Mouse (Mus musculus) hindbrain, embryonic 11.5 days (tissue): Measurements from ENCODE around the gene Fam131b. TPM values are rescaled to one million over a fixed set of nuclear protein-coding genes. Genes with fewer than 3 reads are reported as not detected.

Experiments used
- ATAC-seq: fragments of 200-750 bp; cut with Nextera tagmentation; 2 replicates; pipeline ENCODE4 v1.8.0; 2017; ENCODE audit warnings: mild to moderate bottlenecking, moderate TSS enrichment, moderate library complexity; ENCODE audit not compliant: low FRiP score
- DNase-seq: peaks from one replicate; pipeline ENCODE4 v3.0.0-alpha.2; 2015; ENCODE audit warnings: low spot score
- H3K27ac ChIP-seq: fragments of 300-500 bp; sonication (generic); 2 replicates; pipeline ENCODE4 v1.5.1; 2014; ENCODE audit warnings: mild to moderate bottlenecking, low read depth, low read length
- H3K27me3 ChIP-seq: fragments of 300-500 bp; sonication (generic); 2 replicates; pipeline ENCODE4 v1.6.1; 2014; ENCODE audit warnings: mild to moderate bottlenecking, low read length, moderate library complexity, mixed read lengths; ENCODE audit not compliant: control insufficient read depth, insufficient read depth
- H3K36me3 ChIP-seq: fragments of 300-500 bp; sonication (generic); 2 replicates; pipeline ENCODE4 v1.6.1; 2014; ENCODE audit warnings: mild to moderate bottlenecking, low read length, moderate library complexity, mixed read lengths; ENCODE audit not compliant: control insufficient read depth, insufficient read depth
- H3K4me1 ChIP-seq: fragments of 300-500 bp; sonication (generic); replicated peaks from 2 replicates; pipeline ENCODE4 v1.6.1; 2014; ENCODE audit warnings: low read length, mixed read lengths; ENCODE audit not compliant: control insufficient read depth, insufficient read depth
- H3K4me2 ChIP-seq: fragments of 300-500 bp; sonication (generic); replicated peaks from 2 replicates; pipeline ENCODE4 v1.6.1; 2014; ENCODE audit warnings: mild to moderate bottlenecking, low read depth, low read length
- H3K4me3 ChIP-seq: fragments of 300-500 bp; sonication (generic); 2 replicates; pipeline ENCODE4 v1.5.1; 2014; ENCODE audit warnings: low read depth, low read length
- H3K9ac ChIP-seq: fragments of 300-500 bp; sonication (generic); 2 replicates; pipeline ENCODE4 v1.6.1; 2014; ENCODE audit warnings: low read depth, low read length
- H3K9me3 ChIP-seq: fragments of 300-500 bp; sonication (generic); 2 replicates; pipeline ENCODE4 v1.6.1; 2016; ENCODE audit warnings: low read length; ENCODE audit not compliant: control insufficient read depth
- WGBS: fragments of 180-500 bp; shearing (Covaris S2); extraction: QIAGEN DNeasy Blood & Tissue Kit; methylation state at CpG from one replicate; pipeline ENCODE4 v1.1.7; 2014; 5-methylcytosine and 5-hydroxymethylcytosine counted together
- polyA plus RNA-seq: library from polyadenylated mRNA; unstranded; fragments of >200 nt; fragmentation: Nextera tagmentation; extraction: Ambion mirVana; gene quantifications from 2 replicates; pipeline ENCODE4 v1.2.1, GENCODE M21; 2014

The Fam131b gene
- polyA plus RNA-seq, 1 experiment from 2014 or later = 3.1 TPM

DNA sequence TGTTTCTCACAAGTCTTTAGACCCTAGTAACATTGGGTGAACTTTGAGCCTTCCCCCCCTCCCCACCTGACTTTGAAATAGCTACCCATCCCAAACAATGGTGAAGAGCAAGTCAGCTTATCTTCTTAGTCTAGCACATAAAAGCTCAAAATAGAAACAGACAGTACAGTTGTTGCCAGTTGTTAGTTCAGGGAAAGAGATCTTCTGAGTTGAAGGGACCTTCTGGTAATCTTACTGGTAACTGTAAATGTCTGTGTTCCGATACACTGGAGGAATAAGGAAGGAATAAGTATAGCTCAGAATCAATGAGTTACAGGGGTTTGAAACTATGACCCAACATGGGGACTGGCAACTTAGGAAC, 28.0 kb upstream of the Fam131b start:
- 0 out of 2 replicates have a peak, but pooled peaks cover 3% of the 10 kb centered on the region for H3K36me3 ChIP-seq
- H3K4me3 ChIP-seq = no peak overlapping the region
- WGBS = 91% methylated on average over 1 of the region's 1 CpGs
- H3K4me1 ChIP-seq = peaks cover 2% of the 10 kb centered on the region
- ATAC-seq (no peak), DNase-seq (no peak)
- H3K27ac ChIP-seq = no peak overlapping the region
- H3K27me3 ChIP-seq = no peaks in the 10 kb centered on the region
- no peak overlapping the region for H3K9ac ChIP-seq
- no peaks in the 10 kb centered on the region for H3K9me3 ChIP-seq
- no peak overlapping the region for H3K4me2 ChIP-seq

DNA sequence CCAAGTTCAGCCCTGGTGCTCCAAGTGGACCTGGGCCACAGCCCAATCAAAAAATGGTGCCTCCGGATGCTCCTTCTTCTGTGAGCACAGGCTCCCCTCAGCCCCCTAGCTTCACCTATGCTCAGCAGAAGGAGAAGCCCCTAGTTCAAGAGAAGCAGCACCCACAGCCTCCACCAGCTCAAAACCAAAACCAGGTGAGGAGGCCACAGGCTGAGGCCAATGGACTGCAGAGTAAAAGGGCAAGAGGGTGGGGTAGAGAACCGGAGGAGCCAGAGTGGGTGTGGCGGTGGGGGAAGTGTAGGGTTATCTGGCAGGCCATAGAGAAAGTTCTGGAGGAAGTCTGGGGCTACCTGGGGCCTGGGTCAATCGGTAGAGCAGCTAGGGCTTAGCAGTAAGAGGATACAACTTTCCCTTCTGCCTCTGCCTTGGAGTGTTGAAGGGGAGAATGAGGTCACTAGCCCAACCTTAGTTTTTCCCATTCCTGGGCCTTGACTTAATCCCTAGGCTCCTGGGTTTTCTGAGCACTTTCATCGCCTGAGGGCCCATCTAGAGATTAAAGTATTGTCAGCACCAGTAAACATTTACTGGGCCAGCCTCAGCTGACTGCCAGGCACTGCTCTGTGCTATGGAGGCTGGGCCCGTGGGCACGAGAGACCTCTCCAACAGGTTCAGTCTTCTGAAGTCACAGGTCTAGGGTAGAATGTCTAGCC, 27.5 kb upstream of the Fam131b start:
- no peaks in the 10 kb centered on the region for H3K9me3 ChIP-seq
- peaks cover 2% of the 10 kb centered on the region for H3K4me1 ChIP-seq
- ATAC-seq = no peak
- no peaks in the 10 kb centered on the region for H3K27me3 ChIP-seq
- no peak for DNase-seq
- H3K36me3 ChIP-seq = 0 out of 2 replicates have a peak, but pooled peaks cover 2% of the 10 kb centered on the region
- H3K4me3 ChIP-seq = no peak overlapping the region
- no peak overlapping the region for H3K9ac ChIP-seq
- no peak overlapping the region for H3K27ac ChIP-seq
- no peak overlapping the region for H3K4me2 ChIP-seq
- WGBS = 83% methylated on average over 7 of the region's 7 CpGs

DNA sequence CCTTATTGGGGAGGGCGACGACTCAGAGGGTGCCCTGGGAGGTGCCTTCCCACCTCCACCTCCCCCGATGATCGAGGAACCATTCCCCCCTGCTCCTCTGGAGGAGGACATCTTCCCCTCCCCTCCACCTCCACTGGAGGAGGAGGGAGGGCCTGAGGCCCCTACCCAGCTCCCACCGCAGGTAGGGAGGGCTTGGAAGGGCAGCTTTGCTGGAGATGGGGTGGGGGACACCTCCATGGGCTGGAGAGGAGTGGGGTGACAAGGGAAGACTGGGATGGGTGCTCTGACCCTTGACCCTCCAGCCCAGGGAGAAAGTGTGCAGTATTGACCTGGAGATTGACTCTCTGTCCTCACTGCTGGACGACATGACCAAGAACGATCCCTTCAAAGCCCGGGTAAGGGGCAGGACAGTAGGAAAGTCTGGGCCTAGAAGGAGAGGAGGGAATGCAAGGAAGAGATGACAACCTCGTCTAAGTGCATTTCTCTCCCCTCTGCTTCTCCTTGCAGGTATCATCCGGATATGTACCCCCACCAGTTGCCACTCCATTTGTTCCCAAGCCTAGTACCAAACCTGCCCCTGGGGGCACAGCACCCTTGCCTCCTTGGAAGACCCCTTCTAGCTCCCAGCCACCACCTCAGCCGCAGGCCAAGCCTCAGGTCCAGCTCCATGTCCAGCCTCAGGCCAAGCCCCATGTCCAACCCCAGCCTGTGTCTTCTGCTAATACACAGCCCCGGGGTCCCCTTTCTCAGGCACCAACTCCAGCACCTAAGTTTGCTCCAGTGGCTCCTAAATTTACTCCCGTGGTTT, 26.7 kb upstream of the Fam131b start:
- Histone ChIP-seq H3K27ac (no peak overlapping the region), H3K27me3 (no peaks in the 10 kb centered on the region), H3K9me3 (no peaks in the 10 kb centered on the region), H3K36me3 (0 out of 2 replicates have a peak, but pooled peaks cover 2% of the 10 kb centered on the region), H3K4me3 (peak overlapping the region; percentile 86), H3K4me1 (peaks cover 2% of the 10 kb centered on the region), H3K9ac (peak overlapping the region; percentile 88), H3K4me2 (peak overlapping the region; percentile 86)
- DNase-seq = no peak
- ATAC-seq = no peak
- 45% methylated on average over 13 of the region's 13 CpGs for WGBS

DNA sequence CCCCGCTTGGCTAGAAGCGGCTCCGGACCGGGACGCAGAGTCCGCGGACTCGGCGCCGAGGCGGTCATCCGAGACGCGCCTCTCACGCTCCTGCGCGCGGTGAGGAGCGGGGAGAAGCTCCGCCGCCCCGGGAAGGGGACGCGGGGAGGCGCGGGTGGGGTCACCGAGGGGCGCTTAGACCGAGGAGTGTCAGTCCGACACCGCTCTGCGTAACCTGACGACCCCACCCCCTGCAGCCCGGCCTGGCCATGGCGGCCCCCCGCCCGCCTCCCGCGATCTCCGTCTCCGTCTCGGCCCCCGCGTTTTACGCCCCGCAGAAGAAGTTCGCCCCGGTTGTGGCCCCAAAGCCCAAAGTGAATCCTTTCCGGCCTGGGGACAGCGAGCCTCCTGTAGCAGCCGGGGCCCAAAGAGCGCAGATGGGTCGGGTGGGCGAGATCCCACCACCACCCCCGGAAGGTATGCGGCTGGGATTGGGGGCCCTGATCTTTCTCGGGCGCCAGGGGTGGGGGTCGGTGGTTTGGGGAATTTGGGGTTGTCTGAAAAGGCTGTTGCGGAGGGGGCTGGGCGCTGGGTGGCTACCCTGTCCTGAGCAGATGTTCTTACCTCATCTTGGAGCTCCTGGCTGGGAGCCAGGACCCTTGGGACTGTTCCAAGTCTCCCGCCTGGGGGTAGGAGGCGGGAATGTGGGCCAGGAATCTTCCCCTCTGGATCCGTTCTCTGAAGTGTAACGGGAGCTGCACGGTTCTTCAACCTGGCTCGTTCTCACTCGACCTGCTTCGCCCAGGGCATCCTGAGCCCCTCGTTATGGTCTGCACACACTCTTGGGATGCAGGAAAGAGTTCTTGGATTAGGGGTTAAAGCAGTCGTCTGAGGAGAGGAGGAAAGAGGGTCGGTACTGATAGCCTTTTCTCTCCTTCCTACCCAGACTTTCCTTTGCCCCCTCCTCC, 25.9 kb upstream of the Fam131b start:
- H3K4me3 ChIP-seq = peak overlapping the region; percentile 86
- peak overlapping the region; percentile 86 for H3K4me2 ChIP-seq
- H3K9ac ChIP-seq = peak overlapping the region; percentile 88
- H3K9me3 ChIP-seq = no peaks in the 10 kb centered on the region
- H3K27me3 ChIP-seq = no peaks in the 10 kb centered on the region
- H3K27ac ChIP-seq = peak overlapping the region; percentile 93
- WGBS = under 1% methylated on average over 53 of the region's 72 CpGs
- ATAC-seq (peak; percentile 68), DNase-seq (peak; percentile 79)
- H3K36me3 ChIP-seq = 0 out of 2 replicates have a peak, but pooled peaks cover 2% of the 10 kb centered on the region
- H3K4me1 ChIP-seq = peaks cover 2% of the 10 kb centered on the region

DNA sequence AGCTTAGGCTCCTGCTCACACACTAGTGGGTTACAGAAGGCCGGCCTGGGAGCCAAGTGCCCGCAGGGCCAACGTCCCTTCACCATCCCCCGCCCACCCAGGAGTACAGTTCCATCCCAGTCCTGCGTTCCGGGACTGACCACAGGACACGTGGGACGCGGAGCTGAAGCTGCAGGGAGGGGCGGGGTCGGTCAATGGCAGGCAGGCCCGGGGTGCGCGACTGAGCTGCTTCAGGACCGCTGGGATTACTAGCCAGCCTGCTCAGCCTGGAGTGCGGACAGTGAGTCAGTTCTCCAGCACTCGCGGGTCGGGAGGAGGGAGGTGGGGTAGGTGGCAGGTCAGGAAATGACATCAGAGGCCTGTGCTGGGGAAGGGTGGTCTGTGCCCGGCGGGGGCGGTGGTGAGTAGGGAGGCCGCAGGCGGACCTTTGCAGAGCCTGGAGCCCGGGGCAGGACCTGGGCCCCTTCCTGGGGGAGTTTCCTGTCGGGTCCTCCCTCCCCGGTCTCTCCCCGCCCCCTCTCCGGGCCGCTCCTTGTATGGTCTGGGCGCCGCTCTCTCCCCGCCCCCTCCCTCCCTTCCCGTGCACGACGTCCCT, 25.1 kb upstream of the Fam131b start, which contains the start of gene Zyx:
Zyx (plus strand) TSS at position 205 of the 595 bp plus-strand sequence.
- peak within 1 kb of the TSS; percentile 86 for H3K4me2 ChIP-seq
- peak; percentile 89 for DNase-seq
- peak within 1 kb of the TSS; percentile 88 for H3K9ac ChIP-seq
- H3K9me3 ChIP-seq = no peaks in the 10 kb centered on the region
- H3K27me3 ChIP-seq = no peaks in the 10 kb centered on the region
- 0% methylated on average over 22 of the region's 36 CpGs for WGBS
- H3K36me3 ChIP-seq = 0 out of 2 replicates have a peak, but pooled peaks cover 2% of the 10 kb centered on the region
- peak within 1 kb of the TSS; percentile 93 for H3K27ac ChIP-seq
- H3K4me3 ChIP-seq = peak within 1 kb of the TSS; percentile 86
- H3K4me1 ChIP-seq = peaks cover 2% of the 10 kb centered on the region
- peak; percentile 95 for ATAC-seq

DNA sequence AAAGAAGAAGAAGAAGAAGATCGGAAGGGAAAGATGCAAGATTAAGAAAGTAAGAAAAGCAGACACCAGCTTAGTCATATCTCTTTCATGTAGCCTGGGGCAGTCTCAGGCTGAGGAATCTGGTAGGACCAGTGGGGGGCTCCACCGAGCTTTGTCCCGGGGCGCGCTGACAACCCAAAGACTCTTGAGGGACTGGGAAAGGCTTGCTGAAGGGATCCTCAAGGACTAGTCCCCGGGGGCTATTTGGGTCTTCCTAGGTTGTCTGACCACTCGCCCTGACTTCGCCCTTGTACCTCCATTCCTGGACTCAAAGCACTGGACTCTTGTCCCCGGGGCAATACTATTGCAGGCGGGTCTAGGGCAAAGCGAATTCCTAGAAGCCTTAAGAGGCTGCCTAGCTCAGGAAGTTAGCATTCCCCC, 24.6 kb upstream of the Fam131b start:
- ATAC-seq (peak; percentile 59), DNase-seq (peak; percentile 78)
- Histone ChIP-seq H3K4me1 (peaks cover 2% of the 10 kb centered on the region), H3K4me3 (peak overlapping the region; percentile 86), H3K9me3 (no peaks in the 10 kb centered on the region), H3K36me3 (0 out of 2 replicates have a peak, but pooled peaks cover 2% of the 10 kb centered on the region), H3K9ac (peak overlapping the region; percentile 88; the same call in 1 of the 2 replicates), H3K27me3 (no peaks in the 10 kb centered on the region), H3K4me2 (peak overlapping the region; percentile 86), H3K27ac (peak overlapping the region; percentile 93)
- 1% methylated on average over 11 of the region's 11 CpGs for WGBS

DNA sequence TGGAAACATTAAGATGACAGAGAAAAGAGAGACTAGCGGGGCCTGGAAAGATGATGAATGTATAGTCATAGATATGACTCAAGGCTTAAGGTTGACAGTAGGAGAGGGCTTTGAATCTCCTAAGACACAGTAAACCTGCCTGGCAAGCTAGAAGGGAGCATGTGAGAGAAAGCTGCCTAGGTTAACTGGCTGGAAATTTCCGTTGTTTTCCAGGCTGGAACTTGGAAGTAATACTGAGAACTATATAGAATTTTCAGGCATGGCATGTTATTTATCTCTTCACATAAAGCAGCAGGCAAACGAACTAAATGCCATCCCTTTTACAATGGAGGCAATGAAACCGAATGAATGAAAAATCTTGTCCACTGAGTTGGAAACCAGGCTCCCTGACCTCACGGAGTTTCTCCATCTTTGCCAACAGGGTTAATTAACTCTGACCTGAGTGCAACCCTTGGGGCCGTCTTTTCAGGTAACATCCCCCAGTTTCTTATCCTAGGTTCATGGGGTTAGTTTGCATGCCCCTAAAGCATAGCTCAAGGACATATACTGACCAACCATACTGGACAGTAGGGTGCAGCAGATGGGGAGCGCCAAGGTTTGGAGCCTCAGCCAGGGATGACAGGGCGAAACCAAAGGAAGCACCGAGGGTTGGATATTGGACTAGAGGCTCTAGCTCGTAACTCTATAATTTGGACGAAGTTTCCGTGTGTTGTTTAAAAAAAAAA, 24.0 kb upstream of the Fam131b start:
- peaks cover 2% of the 10 kb centered on the region for H3K4me1 ChIP-seq
- H3K4me3 ChIP-seq = no peak overlapping the region
- DNase-seq (peak; percentile 12), ATAC-seq (no peak)
- H3K4me2 ChIP-seq = peak overlapping the region; percentile 86; the same call in 1 of the 2 replicates
- no peak overlapping the region for H3K27ac ChIP-seq
- no peaks in the 10 kb centered on the region for H3K9me3 ChIP-seq
- H3K9ac ChIP-seq = no peak overlapping the region
- H3K36me3 ChIP-seq = 0 out of 2 replicates have a peak, but pooled peaks cover 2% of the 10 kb centered on the region
- 38% methylated on average over 12 of the region's 12 CpGs for WGBS
- no peaks in the 10 kb centered on the region for H3K27me3 ChIP-seq
